In genomic region chr2:172040859-172041258, GRCm38 (mm10) we compare ENCODE assay signal across 15 mouse cellular contexts. TPM values are rescaled to one million over a fixed set of nuclear protein-coding genes. Genes with fewer than 3 reads are reported as not detected.
DNase-seq lines count a peak whose midpoint lies in the region; ATAC-seq and TF ChIP-seq lines count a peak whose summit lies in the region.
"Had no signal": no experiment of that assay in that cellular context is flagged by ENCODE, and none has a peak within 500 bp of the region (broad histone marks: within the 10 kb centered on the region; RNA-seq: fewer than 3 reads in every experiment).

No protein-coding gene starts in this region.

- peak; percentile 50 for ATAC-seq in forebrain, postnatal 0 days
- no peak for ATAC-seq in midbrain, embryonic 16.5 days
- no peak for ATAC-seq in stomach, postnatal 0 days (ENCODE audit: low FRiP score, low TSS enrichment)

- no peak for TF ChIP-seq POLR2A in cortical plate, adult 2 months (IDR thresholded peaks at IDR 0.05; ENCODE audit: extremely low read depth, insufficient read depth, low read length)

- peaks cover 29% of the 10 kb centered on the region for H3K27me3 ChIP-seq in forebrain, postnatal 0 days (ENCODE audit: insufficient read depth, low read length)
- H3K27me3 ChIP-seq in midbrain, embryonic 16.5 days (ENCODE audit: control insufficient read depth, insufficient read depth, low read depth, low read length): peaks cover 15% of the 10 kb centered on the region
- H3K27me3 ChIP-seq in stomach, postnatal 0 days (ENCODE audit: control insufficient read depth, insufficient read depth, low read length): peaks cover 6% of the 10 kb centered on the region; the same call in 1 of the 2 replicates

- peak; percentile 21 to 47 for DNase-seq in left cerebral cortex, postnatal 25 days (ENCODE audit: low spot score in 2 of 2)
- no peak for DNase-seq in left cerebral cortex, adult 9 months (ENCODE audit: low spot score in 2 of 2)
- peak; percentile 60 for DNase-seq in forebrain, postnatal 0 days
- DNase-seq in ovary, adult 18-20 months (ENCODE audit: low spot score): no peak
- no peak for DNase-seq in stomach, postnatal 0 days (ENCODE audit: low spot score)
- DNase-seq: adrenal gland, adult 2 months; cerebellum, postnatal 25 days; gastrocnemius, postnatal 14 days; kidney, adult 9 months had no signal

- H3K4me2 ChIP-seq in forebrain, postnatal 0 days (ENCODE audit: low read depth): peak overlapping the region; percentile 65
- peak overlapping the region; percentile 96 for H3K4me2 ChIP-seq in midbrain, embryonic 16.5 days (ENCODE audit: low read length)
- H3K4me2 ChIP-seq in stomach, postnatal 0 days (replicated peaks; ENCODE audit: low read depth): no peak overlapping the region
- H3K4me2 ChIP-seq: heart, embryonic 11.5 days had no signal

- WGBS in forebrain, postnatal 0 days: 24% methylated on average over 10 of the region's 10 CpGs
- WGBS in midbrain, embryonic 16.5 days: 37% methylated on average over 10 of the region's 10 CpGs
- 66% methylated on average over 10 of the region's 10 CpGs for WGBS in stomach, postnatal 0 days

- peak overlapping the region; percentile 28; the same call in 1 of the 2 replicates for H3K9ac ChIP-seq in forebrain, postnatal 0 days
- peak overlapping the region; percentile 77 for H3K9ac ChIP-seq in midbrain, embryonic 16.5 days (ENCODE audit: low read depth, low read length)
- no peak overlapping the region for H3K9ac ChIP-seq in stomach, postnatal 0 days (ENCODE audit: low read length)

- H3K9me3 ChIP-seq in forebrain, postnatal 0 days (ENCODE audit: low read length): no peaks in the 10 kb centered on the region
- no peaks in the 10 kb centered on the region for H3K9me3 ChIP-seq in midbrain, embryonic 16.5 days (replicated peaks; ENCODE audit: control insufficient read depth, low read length, poor library complexity, severe bottlenecking)
- H3K9me3 ChIP-seq in stomach, postnatal 0 days (ENCODE audit: control insufficient read depth, low read length): no peaks in the 10 kb centered on the region

- peak overlapping the region; percentile 35; the same call in 1 of the 2 replicates for H3K4me3 ChIP-seq in cortical plate, adult 2 months (ENCODE audit: insufficient read depth, low read length)
- peak overlapping the region; percentile 38 for H3K4me3 ChIP-seq in forebrain, postnatal 0 days (ENCODE audit: low read depth, low read length)
- peak overlapping the region; percentile 61 for H3K4me3 ChIP-seq in midbrain, embryonic 16.5 days (ENCODE audit: low read depth, low read length)
- H3K4me3 ChIP-seq in stomach, postnatal 0 days (ENCODE audit: low read depth, low read length): no peak overlapping the region

- H3K27ac ChIP-seq in cortical plate, adult 2 months (ENCODE audit: insufficient read depth, low read length): no peak overlapping the region
- H3K27ac ChIP-seq in forebrain, postnatal 0 days (ENCODE audit: low read depth, low read length): no peak overlapping the region
- peak overlapping the region; percentile 77 for H3K27ac ChIP-seq in midbrain, embryonic 16.5 days (ENCODE audit: low read length)
- H3K27ac ChIP-seq in stomach, postnatal 0 days (replicated peaks): no peak overlapping the region

- no peak for TF ChIP-seq CTCF in cortical plate, adult 2 months (IDR thresholded peaks at IDR 0.05; ENCODE audit: extremely low read depth, insufficient read depth, low read length)
- no peak for TF ChIP-seq CTCF in forebrain, postnatal 0 days (IDR thresholded peaks at IDR 0.05; ENCODE audit: low read depth)
- no peak for TF ChIP-seq CTCF in stomach, postnatal 0 days (IDR thresholded peaks at IDR 0.05; ENCODE audit: low read depth)

- no peaks in the 10 kb centered on the region for H3K4me1 ChIP-seq in cortical plate, adult 2 months (ENCODE audit: control insufficient read depth, insufficient read depth, low read length)
- peaks cover 6% of the 10 kb centered on the region for H3K4me1 ChIP-seq in forebrain, postnatal 0 days (ENCODE audit: insufficient read depth)
- H3K4me1 ChIP-seq in midbrain, embryonic 16.5 days (ENCODE audit: control insufficient read depth, insufficient read depth, low read length): peaks cover 19% of the 10 kb centered on the region
- no peaks in the 10 kb centered on the region for H3K4me1 ChIP-seq in stomach, postnatal 0 days (replicated peaks; ENCODE audit: control insufficient read depth, insufficient read depth)

- TF ChIP-seq EP300 in stomach, postnatal 0 days (optimal IDR thresholded peaks at IDR 0.05): no peak

- intact Hi-C loops in left cerebral cortex, postnatal 25 days (cut with DNase I): loop anchor here (5.0 to 10.0 kb wide), 2 partner anchors 96 to 1126 kb away; no protein-coding TSS in a partner anchor

- no peaks in the 10 kb centered on the region for H3K36me3 ChIP-seq in forebrain, postnatal 0 days (ENCODE audit: insufficient read depth)
- H3K36me3 ChIP-seq in midbrain, embryonic 16.5 days (ENCODE audit: control insufficient read depth, insufficient read depth, low read length): no peaks in the 10 kb centered on the region
- H3K36me3 ChIP-seq in stomach, postnatal 0 days (ENCODE audit: control insufficient read depth, insufficient read depth, low read length): no peaks in the 10 kb centered on the region

RNA-seq across cellular contexts. Expression of gene Cbln4, which starts 2.4 kb away (rescaled TPM):
- total RNA-seq in left cerebral cortex, postnatal 25 days (2021): 10 to 100 TPM; 15.6 to 27.7 TPM
- 7.5 and 8.2 TPM in 2 replicates for polyA plus RNA-seq in cortical plate, adult 2 months (2012; rRNA removed)
- 10.9 and 15.7 TPM in 2 replicates for total RNA-seq in forebrain, postnatal 0 days (2014; rRNA removed)
- polyA plus RNA-seq in forebrain, postnatal 0 days (2015; fragmentation: Nextera tagmentation; extraction: Ambion mirVana): 11.5 and 24.0 TPM in 2 replicates
- polyA plus RNA-seq in midbrain, embryonic 16.5 days (2015; fragmentation: Nextera tagmentation; extraction: Ambion mirVana): 49.8 and 64.9 TPM in 2 replicates
- 0.22 and 0.30 TPM in 2 replicates for polyA plus RNA-seq in stomach, postnatal 0 days (2015; fragmentation: Nextera tagmentation; extraction: Ambion mirVana)
- total RNA-seq: adrenal gland, adult 2 months; gastrocnemius, postnatal 14 days; hematopoietic stem cell, adult 5-6 weeks; liver, adult 2 months; megakaryocyte-erythroid progenitor cell, adult 5-6 weeks had no signal
- polyA plus RNA-seq: adrenal gland, adult 2 months; liver, adult 2 months had no signal

Comparison
In these comparisons a context has a peak if more than half of its experiments do, and no peak if none do; other contexts are left out.
1. DNase-seq: peak in left cerebral cortex, postnatal 25 days (2 of 2) and forebrain, postnatal 0 days (single experiment); none in left cerebral cortex, adult 9 months (0 of 2), ovary, adult 18-20 months (single experiment) and stomach, postnatal 0 days (single experiment).